Mouse (Mus musculus) MEL (cell line): Measurements from ENCODE around the gene Gorab. TPM values are rescaled to one million over a fixed set of nuclear protein-coding genes. Genes with fewer than 3 reads are reported as not detected.

Experiments
- DNase-seq: peaks from one replicate; pipeline ENCODE4 v3.0.0; 2011; ENCODE audit warnings: low read depth, low spot score
- H3K27ac ChIP-seq: 2 replicates; pipeline ENCODE4 v1.5.1; 2012; ENCODE audit warnings: low read depth, mild to moderate bottlenecking, control low read depth, low read length, moderate library complexity; ENCODE audit not compliant: control insufficient read depth
- H3K27me3 ChIP-seq, 2 experiments: fragments of 150-350 bp in 1 of 2; sonication (generic) in 1 of 2; 2 replicates each; pipeline ENCODE4 v1.6.1; 2012; ENCODE audit warnings: low read length in 2 of 2, mild to moderate bottlenecking in 2 of 2, improper control_type of control experiment in 1 of 2, moderate library complexity in 1 of 2; ENCODE audit not compliant: insufficient read depth in 2 of 2, control insufficient read depth in 1 of 2
- H3K36me3 ChIP-seq, 2 experiments: 2 replicates each; pipeline ENCODE4 v1.6.1; 2012 to 2014; ENCODE audit warnings: low read length in 2 of 2, improper control_type of control experiment in 1 of 2, inconsistent platforms in 1 of 2, mild to moderate bottlenecking in 1 of 2; ENCODE audit not compliant: insufficient read depth in 2 of 2, control insufficient read depth in 1 of 2
- H3K4me1 ChIP-seq, 2 experiments: fragments of 150-350 bp in 1 of 2; sonication (generic) in 1 of 2; 2 replicates each; pipeline ENCODE4 v1.6.1; 2012; ENCODE audit warnings: low read length in 2 of 2, improper control_type of control experiment in 1 of 2, mild to moderate bottlenecking in 1 of 2; ENCODE audit not compliant: insufficient read depth in 2 of 2, control insufficient read depth in 1 of 2
- H3K4me3 ChIP-seq, 2 experiments: fragments of 150-350 bp in 1 of 2; sonication (generic) in 1 of 2; 2 replicates each; pipeline ENCODE4 v1.5.1; 2012; ENCODE audit warnings: low read depth in 2 of 2, low read length in 2 of 2, mild to moderate bottlenecking in 2 of 2, moderate library complexity in 2 of 2, control low read depth in 1 of 2, improper control_type of control experiment in 1 of 2; ENCODE audit not compliant: control insufficient read depth in 1 of 2, insufficient read depth in 1 of 2
- H3K79me2 ChIP-seq: 2 replicates; pipeline ENCODE4 v1.6.1; 2012; ENCODE audit warnings: mild to moderate bottlenecking, low read length, moderate library complexity; ENCODE audit not compliant: control insufficient read depth, poor library complexity, insufficient read depth
- H3K9ac ChIP-seq: 2 replicates; pipeline ENCODE4 v1.6.1; 2012; ENCODE audit warnings: low read depth, mild to moderate bottlenecking, control low read depth, low read length, moderate library complexity; ENCODE audit not compliant: control insufficient read depth, poor library complexity, severe bottlenecking
- H3K9me3 ChIP-seq: fragments of 150-350 bp; sonication (generic); replicated peaks from 2 replicates; pipeline ENCODE4 v1.6.1; 2012; ENCODE audit warnings: mild to moderate bottlenecking, low read length, improper control_type of control experiment, moderate library complexity; ENCODE audit not compliant: insufficient read depth
- BHLHE40 ChIP-seq: IDR thresholded peaks from 2 replicates; pipeline ENCODE4 v1.6.1; 2012; ENCODE audit warnings: low read depth, mild to moderate bottlenecking, inconsistent platforms, low read length, improper control_type of control experiment, borderline replicate concordance
- CHD1 ChIP-seq: IDR thresholded peaks from 2 replicates; pipeline ENCODE4 v1.6.1; 2012; ENCODE audit warnings: low read depth, mild to moderate bottlenecking, inconsistent platforms, low read length, improper control_type of control experiment
- CHD2 ChIP-seq: IDR thresholded peaks from 2 replicates; pipeline ENCODE4 v1.6.1; 2011; ENCODE audit warnings: low read length, improper control_type of control experiment
- CTCF ChIP-seq, 3 experiments: IDR thresholded peaks in 2 of 3; conservative IDR thresholded peaks in 1 of 3; 2 replicates each; pipeline ENCODE4 v1.5.1; 2011 to 2012; ENCODE audit warnings: low read length in 3 of 3, low read depth in 2 of 3, mild to moderate bottlenecking in 2 of 3, improper control_type of control experiment in 1 of 3, inconsistent platforms in 1 of 3, mixed read lengths in 1 of 3, moderate library complexity in 1 of 3; ENCODE audit not compliant: control insufficient read depth in 1 of 3, insufficient read depth in 1 of 3, poor library complexity in 1 of 3, severe bottlenecking in 1 of 3
- E2F4 ChIP-seq: IDR thresholded peaks from 2 replicates; pipeline ENCODE4 v1.6.1; 2011; ENCODE audit warnings: low read depth, low read length, improper control_type of control experiment, borderline replicate concordance
- ELF1 ChIP-seq: IDR thresholded peaks from 2 replicates; pipeline ENCODE4 v1.6.1; 2014; ENCODE audit warnings: low read depth, mild to moderate bottlenecking, inconsistent platforms, low read length, improper control_type of control experiment, moderate library complexity
- EP300 ChIP-seq, 2 experiments: IDR thresholded peaks; 2 replicates each; pipeline ENCODE4 v1.6.1; 2011; ENCODE audit warnings: improper control_type of control experiment in 2 of 2, low read length in 2 of 2, low read depth in 1 of 2, mild to moderate bottlenecking in 1 of 2
- GABPA ChIP-seq: IDR thresholded peaks from 2 replicates; pipeline ENCODE4 v1.6.1; 2012; ENCODE audit warnings: low read depth, mild to moderate bottlenecking, inconsistent platforms, low read length, improper control_type of control experiment, moderate library complexity
- JUND ChIP-seq: IDR thresholded peaks from 2 replicates; pipeline ENCODE4 v1.6.1; 2011; ENCODE audit warnings: low read depth, mild to moderate bottlenecking, improper control_type of control experiment, low read length
- MAFK ChIP-seq: IDR thresholded peaks from 2 replicates; pipeline ENCODE4 v1.6.1; 2011; ENCODE audit warnings: low read depth, mild to moderate bottlenecking, low read length, improper control_type of control experiment, borderline replicate concordance
- MAX ChIP-seq: IDR thresholded peaks from 2 replicates; pipeline ENCODE4 v1.6.1; 2011; ENCODE audit warnings: low read length, improper control_type of control experiment
- MAZ ChIP-seq: IDR thresholded peaks from 2 replicates; pipeline ENCODE4 v1.6.1; 2012; ENCODE audit warnings: low read depth, mild to moderate bottlenecking, inconsistent platforms, low read length, improper control_type of control experiment
- MXI1 ChIP-seq: IDR thresholded peaks from 2 replicates; pipeline ENCODE4 v1.6.1; 2011; ENCODE audit warnings: mild to moderate bottlenecking, low read depth, low read length, improper control_type of control experiment
- MYB ChIP-seq: IDR thresholded peaks from 2 replicates; pipeline ENCODE4 v1.6.1; 2011; ENCODE audit warnings: mild to moderate bottlenecking, low read depth, low read length, improper control_type of control experiment
- MYC ChIP-seq: IDR thresholded peaks from 2 replicates; pipeline ENCODE4 v1.6.1; 2011; ENCODE audit warnings: low read depth, mild to moderate bottlenecking, low read length, improper control_type of control experiment, moderate library complexity
- RAD21 ChIP-seq: IDR thresholded peaks from 2 replicates; pipeline ENCODE4 v1.6.1; 2011; ENCODE audit warnings: mild to moderate bottlenecking, low read depth, low read length, improper control_type of control experiment
- SIN3A ChIP-seq: IDR thresholded peaks from 2 replicates; pipeline ENCODE4 v1.6.1; 2012; ENCODE audit warnings: low read length, improper control_type of control experiment, inconsistent platforms
- USF1 ChIP-seq: IDR thresholded peaks from 2 replicates; pipeline ENCODE4 v1.6.1; 2014; ENCODE audit warnings: low read depth, mild to moderate bottlenecking, inconsistent platforms, low read length, improper control_type of control experiment, moderate library complexity
- ZKSCAN1 ChIP-seq: IDR thresholded peaks from 2 replicates; pipeline ENCODE4 v1.6.1; 2012; ENCODE audit warnings: low read depth, mild to moderate bottlenecking, inconsistent platforms, low read length, improper control_type of control experiment, moderate library complexity
- ZNF384 ChIP-seq: IDR thresholded peaks from 2 replicates; pipeline ENCODE4 v1.6.1; 2012; ENCODE audit warnings: low read depth, mild to moderate bottlenecking, inconsistent platforms, low read length, improper control_type of control experiment
- polyA plus RNA-seq, 2 experiments: library from polyadenylated mRNA; stranded (reverse) in 1 of 2; unstranded in 1 of 2; fragments of >175 nt in 1 of 2; fragments of >200 nt in 1 of 2; gene quantifications; 2 replicates each; pipeline versions ENCODE4 v1.2.1 to v1.2.4; 2012; ENCODE audit warnings: low replicate concordance in 2 of 2, low read depth in 1 of 2; ENCODE audit not compliant: insufficient read length in 2 of 2, insufficient read depth in 1 of 2, missing spikeins in 1 of 2
- total RNA-seq: library from RNA; depleted of rRNA; stranded (reverse); fragments of 300-350 nt; gene quantifications from 2 replicates; pipeline ENCODE4 v1.2.3, GENCODE M21; 2012

Gorab gene
- total and polyA plus RNA-seq, 3 experiments = 3.5 to 4.2 TPM; not detected in 1

DNA sequence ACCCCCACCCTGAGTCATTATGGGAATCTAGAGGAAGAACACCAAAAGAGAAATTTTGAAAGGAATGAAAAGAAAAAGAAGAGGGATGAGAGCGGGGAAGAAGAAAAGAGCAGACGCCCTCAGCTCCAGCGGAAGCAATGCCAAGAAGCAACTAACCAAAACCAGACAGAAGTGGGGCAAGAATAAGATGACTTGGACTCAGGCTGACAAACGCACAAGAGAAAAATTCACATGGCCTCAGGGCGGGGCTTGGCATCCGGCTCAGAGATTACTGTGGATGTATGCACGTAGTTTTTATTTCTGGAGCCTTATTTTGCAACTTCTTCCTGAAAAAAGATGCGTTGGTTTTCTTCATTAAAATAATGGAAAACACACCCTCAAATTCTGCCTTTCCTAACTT is 41.3 kb downstream of the Gorab start:
- Histone ChIP-seq H3K4me1 (peaks cover 0 to 11% of the 10 kb centered on the region in 2 experiments; a peak in 2 of 4 replicates), H3K9me3 (no peaks in the 10 kb centered on the region), H3K27me3 (no peaks in the 10 kb centered on the region), H3K4me3 (no peak overlapping the region), H3K27ac (0 out of 2 replicates have a peak overlapping the region, but pooled peaks have one; percentile 28), H3K79me2 (no peaks in the 10 kb centered on the region), H3K36me3 (peaks cover 0 to 15% of the 10 kb centered on the region in 2 experiments; a peak in 2 of 4 replicates), H3K9ac (no peak overlapping the region)
- no peak for DNase-seq
- TF ChIP-seq GABPA (no peak), SIN3A (no peak), EP300 (IDR thresholded peaks at IDR 0.05; ENCODE audit: low read depth in 1 of 2, low read length in 2 of 2) (no peak), ZKSCAN1 (no peak), ELF1 (no peak), JUND (no peak)

DNA sequence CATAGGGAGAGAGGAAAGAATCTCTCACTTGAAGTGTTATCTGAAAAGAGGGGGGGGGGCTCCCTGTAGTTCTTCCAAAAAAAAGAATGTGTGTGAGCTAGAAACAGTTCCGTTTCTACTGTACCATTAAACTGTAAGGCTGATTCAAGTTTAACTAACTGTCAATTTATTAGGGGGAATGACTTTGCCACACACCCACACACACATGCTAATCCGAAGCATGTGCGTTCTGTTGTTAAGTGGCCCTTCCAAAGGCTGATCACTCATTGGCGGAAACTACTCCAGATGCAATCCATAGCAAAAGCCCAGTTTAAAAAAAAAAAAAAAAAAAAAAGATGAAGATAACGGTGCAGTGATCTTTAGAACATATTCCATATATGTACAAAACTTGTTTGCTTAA is 42.1 kb downstream of the Gorab start:
- DNase-seq = peak; percentile 31
- Histone ChIP-seq H3K27me3 (no peaks in the 10 kb centered on the region), H3K36me3 (peaks cover 0 to 15% of the 10 kb centered on the region in 2 experiments; a peak in 2 of 4 replicates), H3K27ac (no peak overlapping the region; the same call in 1 of the 2 replicates), H3K4me3 (no peak overlapping the region), H3K9ac (no peak overlapping the region), H3K79me2 (no peaks in the 10 kb centered on the region), H3K9me3 (no peaks in the 10 kb centered on the region), H3K4me1 (peaks cover 0 to 11% of the 10 kb centered on the region in 2 experiments; a peak in 2 of 4 replicates)
- TF ChIP-seq MYC (no peak), EP300 (IDR thresholded peaks at IDR 0.05; ENCODE audit: low read depth in 1 of 2, low read length in 2 of 2) (peak in 1 of 2 experiments; percentile 18; a peak in 1 of 4 replicates), E2F4 (no peak), ZNF384 (no peak), BHLHE40 (no peak), MAX (peak; percentile 39; the same call in 1 of the 2 replicates), MYB (no peak), MAFK (no peak), RAD21 (no peak), CHD1 (no peak), USF1 (no peak), CTCF (IDR thresholded peaks at IDR 0.05 in 2 of 3, conservative IDR thresholded peaks at IDR 0.05 in 1 of 3; ENCODE audit: control insufficient read depth in 1 of 3, insufficient read depth in 1 of 3, low read depth in 2 of 3, low read length in 3 of 3, poor library complexity in 1 of 3, severe bottlenecking in 1 of 3) (no peak), MAZ (no peak), GABPA (no peak), CHD2 (no peak), MXI1 (no peak)
- TF ChIP-seq, all 39 proteins: peak for 2
